Mouse (Mus musculus): ENCODE data around the gene Prkn.

- TF ChIP-seq CTCF (IDR thresholded peaks at IDR 0.05; ENCODE audit: extremely low read depth, insufficient read depth, low read length) (no peak), POLR2A (IDR thresholded peaks at IDR 0.05; ENCODE audit: extremely low read depth, insufficient read depth, low read length) (no peak)
These were observed 1072.0 kb downstream of the Prkn start for GRCm38 (mm10) chr17:11912136-11912535.
